Mouse (Mus musculus) heart, adult 2 months (tissue): ENCODE results near the gene Sort1.

Source experiments
- CTCF ChIP-seq: fragments of 200-600 bp; IDR thresholded peaks from 2 replicates; pipeline ENCODE4 v1.8.1; 2022; ENCODE audit warnings: antibody characterized with exemption, mild to moderate bottlenecking, moderate library complexity
- POLR2A ChIP-seq: fragments of 200-500 bp; IDR thresholded peaks from 2 replicates; pipeline ENCODE4 v1.6.1; 2011; ENCODE audit warnings: mild to moderate bottlenecking, low read depth, low read length, control low read depth; ENCODE audit not compliant: insufficient read depth

- TF ChIP-seq POLR2A (no peak), CTCF (no peak)
Measured at GRCm38 (mm10) chr3:108409656-108410358, 125.9 kb downstream of the Sort1 start.
